Mouse (Mus musculus): Measurements from ENCODE around the gene Whrn.

Gene Whrn

GRCm38 (mm10) chr4:63377483-63377882 lies 118.3 kb downstream of the Whrn start:
- no peak for DNase-seq (ENCODE audit: low spot score)

- DNase-seq (ENCODE audit: low spot score), result no peak
These were observed 120.4 kb downstream of the Whrn start for GRCm38 (mm10) chr4:63375367-63375766.

GRCm38 (mm10) chr4:63374331-63374730 lies 121.5 kb downstream of the Whrn start:
- no peak for DNase-seq (ENCODE audit: low spot score)

- no peak for DNase-seq (ENCODE audit: low spot score)
These were observed 122.4 kb downstream of the Whrn start for GRCm38 (mm10) chr4:63373404-63373803.

- DNase-seq (ENCODE audit: low spot score), result no peak
These were observed 123.9 kb downstream of the Whrn start for GRCm38 (mm10) chr4:63371890-63372289.

GRCm38 (mm10) chr4:63370897-63371296 lies 124.9 kb downstream of the Whrn start:
- no peak for DNase-seq (ENCODE audit: low spot score)

- DNase-seq (ENCODE audit: low spot score), result peak; percentile 80
These were observed 127.2 kb downstream of the Whrn start for GRCm38 (mm10) chr4:63368577-63368976.

Measured in ovary, postnatal 36 days (tissue).